Mouse (Mus musculus) layer of hippocampus, adult 9-11 months (tissue): ENCODE measurements around the gene Cox16.
"Not testable (repeated sequence)": the region's sequence is repeated elsewhere in the genome, so short reads cannot be mapped to it uniquely, and the experiment has no call there.

ENCODE experiments used
- DNase-seq: peaks from one replicate; pipeline ENCODE4 v3.0.0; 2022

Cox16 gene

GRCm38 (mm10) chr12:81484727-81485191 lies at the start of gene Cox16:
Cox16 (minus strand) TSS chr12:81485127.
- peak; percentile 89 for DNase-seq

- DNase-seq: no peak
Measured at GRCm38 (mm10) chr12:81533029-81533419, 48.1 kb upstream of the Cox16 start.

- DNase-seq: peak; percentile 86
Measured at GRCm38 (mm10) chr12:81532316-81533028, 47.5 kb upstream of the Cox16 start, which contains the start of the genes Gm20498 and Synj2bp. Gm20498 (minus strand) TSS chr12:81532905. Synj2bp (minus strand) TSS chr12:81532911.

GRCm38 (mm10) chr12:81530587-81530986 lies 45.7 kb upstream of the Cox16 start:
- not testable (repeated sequence) for DNase-seq

GRCm38 (mm10) chr12:81496906-81497305 lies 12.0 kb upstream of the Cox16 start:
- DNase-seq: not testable (repeated sequence)

GRCm38 (mm10) chr12:81490491-81490890 lies 5.6 kb upstream of the Cox16 start:
- DNase-seq: no peak

- DNase-seq: no peak
Measured at GRCm38 (mm10) chr12:81485311-81485710, 384 bp upstream of the Cox16 start.

GRCm38 (mm10) chr12:81484212-81484611 lies 715 bp downstream of the Cox16 start:
- no peak for DNase-seq

- no peak for DNase-seq
Measured at GRCm38 (mm10) chr12:81483656-81484055, 1.3 kb downstream of the Cox16 start.

GRCm38 (mm10) chr12:81459051-81459450 lies 25.9 kb downstream of the Cox16 start:
- DNase-seq: not testable (repeated sequence)

GRCm38 (mm10) chr12:81438985-81439384 lies 45.9 kb downstream of the Cox16 start:
- DNase-seq: not testable (repeated sequence)

- not testable (repeated sequence) for DNase-seq
Measured at GRCm38 (mm10) chr12:81434778-81435177, 50.1 kb downstream of the Cox16 start.

- no peak for DNase-seq
Measured at GRCm38 (mm10) chr12:81421846-81422245, 63.1 kb downstream of the Cox16 start, which contains the start of gene Adam4. Adam4 (minus strand) TSS chr12:81421946.

GRCm38 (mm10) chr12:81413211-81413610 lies 71.7 kb downstream of the Cox16 start:
- no peak for DNase-seq

- no peak for DNase-seq
Measured at GRCm38 (mm10) chr12:81408966-81409365, 76.0 kb downstream of the Cox16 start.

- DNase-seq: peak; percentile 47
Measured at GRCm38 (mm10) chr12:81402187-81402586, 82.7 kb downstream of the Cox16 start.

- not testable (repeated sequence) for DNase-seq
Measured at GRCm38 (mm10) chr12:81379364-81379763, 105.6 kb downstream of the Cox16 start, which contains the start of gene Gm4787. Gm4787 (minus strand) TSS chr12:81379464.

- DNase-seq: no peak
Measured at GRCm38 (mm10) chr12:81333841-81334240, 151.1 kb downstream of the Cox16 start.

- peak; percentile 63 for DNase-seq
Measured at GRCm38 (mm10) chr12:81332875-81333421, 152.0 kb downstream of the Cox16 start, which contains the start of gene Slc8a3. Slc8a3 (minus strand) TSS chr12:81333180.

GRCm38 (mm10) chr12:81331937-81332874 lies 152.7 kb downstream of the Cox16 start:
- peak; percentile 61 for DNase-seq

- no peak for DNase-seq
Measured at GRCm38 (mm10) chr12:81331046-81331638, 153.8 kb downstream of the Cox16 start.

GRCm38 (mm10) chr12:81324991-81325390 lies 159.9 kb downstream of the Cox16 start:
- DNase-seq: no peak
